Mouse (Mus musculus) neural tube, embryonic 11.5 days (tissue): ENCODE results near the gene Ddx23. TPM values are rescaled to one million over a fixed set of nuclear protein-coding genes. Genes with fewer than 3 reads are reported as not detected.

Experiments used
- ATAC-seq: fragments of 200-750 bp; cut with Nextera tagmentation; 2 replicates; pipeline ENCODE4 v1.8.0; 2017; ENCODE audit warnings: moderate number of reproducible peaks, mild to moderate bottlenecking, moderate TSS enrichment, moderate library complexity; ENCODE audit not compliant: insufficient read depth, low FRiP score, low TSS enrichment
- DNase-seq: peaks from one replicate; pipeline ENCODE4 v3.0.0-alpha.2; 2015; ENCODE audit warnings: low spot score
- H3K27ac ChIP-seq: fragments of 300-500 bp; sonication (generic); 2 replicates; pipeline ENCODE4 v1.5.1; 2014; ENCODE audit warnings: low read depth, mild to moderate bottlenecking, low read length
- H3K27me3 ChIP-seq: fragments of 300-500 bp; sonication (generic); 2 replicates; pipeline ENCODE4 v1.6.1; 2014; ENCODE audit warnings: mild to moderate bottlenecking, low read length, mixed read lengths; ENCODE audit not compliant: control insufficient read depth, insufficient read depth
- H3K36me3 ChIP-seq: fragments of 300-500 bp; sonication (generic); 2 replicates; pipeline ENCODE4 v1.6.1; 2014; ENCODE audit warnings: mild to moderate bottlenecking, low read length, moderate library complexity, mixed read lengths; ENCODE audit not compliant: control insufficient read depth, insufficient read depth
- H3K4me1 ChIP-seq: fragments of 300-500 bp; sonication (generic); 2 replicates; pipeline ENCODE4 v1.6.1; 2014; ENCODE audit warnings: low read length, mixed read lengths; ENCODE audit not compliant: control insufficient read depth, insufficient read depth
- H3K4me2 ChIP-seq: fragments of 300-500 bp; sonication (generic); 2 replicates; pipeline ENCODE4 v1.6.1; 2014; ENCODE audit warnings: low read depth, mild to moderate bottlenecking, moderate library complexity
- H3K4me3 ChIP-seq: fragments of 300-500 bp; sonication (generic); 2 replicates; pipeline ENCODE4 v1.5.1; 2014; ENCODE audit warnings: low read depth, low read length
- H3K9ac ChIP-seq: fragments of 300-500 bp; sonication (generic); 2 replicates; pipeline ENCODE4 v1.6.1; 2014; ENCODE audit warnings: mild to moderate bottlenecking, low read length
- H3K9me3 ChIP-seq: fragments of 300-500 bp; sonication (generic); 2 replicates; pipeline ENCODE4 v1.6.1; 2016; ENCODE audit warnings: low read length; ENCODE audit not compliant: control insufficient read depth
- WGBS: fragments of 180-500 bp; shearing (Covaris S2); extraction: QIAGEN DNeasy Blood & Tissue Kit; methylation state at CpG from one replicate; pipeline ENCODE4 v1.1.7; 2014; 5-methylcytosine and 5-hydroxymethylcytosine counted together
- polyA plus RNA-seq: library from polyadenylated mRNA; unstranded; fragments of >200 nt; fragmentation: Nextera tagmentation; extraction: Ambion mirVana; gene quantifications from 2 replicates; pipeline ENCODE4 v1.2.1, GENCODE M21; 2014

The Ddx23 gene
- polyA plus RNA-seq, 1 experiment from 2014 or later = 19.5 TPM

DNA sequence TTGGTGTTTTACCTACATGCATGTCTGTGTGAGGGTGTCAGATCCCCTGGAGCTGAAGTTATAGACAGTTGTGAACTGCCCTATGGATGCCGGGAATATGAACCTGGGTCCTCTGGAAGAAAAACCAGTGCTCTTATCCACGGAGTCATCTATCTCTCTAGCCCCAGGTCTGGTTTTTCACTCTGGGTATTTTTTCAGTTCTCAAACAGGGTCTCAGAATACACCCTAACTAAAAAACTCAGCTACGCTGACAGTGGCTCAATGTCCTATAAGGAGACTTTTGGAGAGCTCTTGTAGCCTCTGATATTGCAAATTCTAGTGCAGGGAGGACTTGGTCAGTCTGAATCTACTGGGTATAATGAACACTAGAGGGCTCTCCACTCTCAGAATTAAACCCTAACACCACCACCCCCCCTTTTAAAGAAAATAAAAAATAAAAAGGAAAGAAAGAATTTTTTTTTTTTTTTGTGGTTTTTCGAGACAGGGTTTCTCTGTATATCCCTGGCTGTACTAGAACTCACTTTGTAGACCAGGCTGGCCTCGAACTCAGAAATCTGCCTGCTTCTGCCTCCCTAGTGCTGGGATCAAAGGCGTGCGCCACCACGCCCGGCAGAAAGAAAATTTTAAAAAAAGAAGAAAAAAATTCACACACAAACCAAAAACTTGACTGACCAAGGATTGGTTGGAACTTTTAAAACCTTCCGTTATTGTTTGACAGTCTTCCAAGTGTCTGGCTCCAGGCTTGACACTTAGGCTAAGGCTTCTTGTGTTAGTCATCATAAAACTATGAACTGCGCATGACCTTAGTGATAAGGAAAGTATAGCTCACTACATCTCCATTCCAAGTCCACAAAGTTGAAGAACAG is 1.6 kb upstream of the Ddx23 start:
- H3K27me3 ChIP-seq = no peaks in the 10 kb centered on the region
- no peak overlapping the region for H3K27ac ChIP-seq
- no peak for DNase-seq
- no peak overlapping the region for H3K4me3 ChIP-seq
- ATAC-seq = no peak
- H3K9me3 ChIP-seq = no peaks in the 10 kb centered on the region
- WGBS = 83% methylated on average over 11 of the region's 11 CpGs
- no peaks in the 10 kb centered on the region; the same call in 1 of the 2 replicates for H3K4me1 ChIP-seq
- H3K36me3 ChIP-seq = no peaks in the 10 kb centered on the region
- no peak overlapping the region for H3K9ac ChIP-seq
- H3K4me2 ChIP-seq = no peak overlapping the region

DNA sequence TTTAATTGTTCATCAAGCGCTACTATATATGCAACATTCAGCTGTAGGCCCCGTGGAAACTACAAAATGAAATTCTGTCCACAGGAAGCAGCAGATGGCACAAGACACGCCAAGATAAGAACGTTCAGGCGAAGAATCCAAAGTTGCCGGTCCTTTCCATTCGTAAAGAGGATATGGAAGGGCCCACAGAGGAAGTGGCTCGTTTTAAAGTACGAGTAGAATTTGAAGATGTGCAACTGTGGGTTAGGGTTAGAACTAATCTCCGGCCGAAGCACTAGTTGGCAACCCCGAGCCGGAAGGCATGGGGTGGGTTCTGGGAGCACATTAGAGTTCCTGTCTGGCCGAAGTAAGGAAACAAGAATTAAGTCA is 512 bp downstream of the Ddx23 start:
- ATAC-seq = no peak
- peak; percentile 35 for DNase-seq
- Histone ChIP-seq H3K36me3 (peaks cover 12% of the 10 kb centered on the region), H3K9ac (peak overlapping the region; percentile 93), H3K4me3 (peak overlapping the region; percentile 67), H3K9me3 (no peaks in the 10 kb centered on the region), H3K27me3 (no peaks in the 10 kb centered on the region), H3K4me2 (peak overlapping the region; percentile 82), H3K27ac (peak overlapping the region; percentile 80), H3K4me1 (no peaks in the 10 kb centered on the region; the same call in 1 of the 2 replicates)
- 3% methylated on average over 14 of the region's 14 CpGs for WGBS

DNA sequence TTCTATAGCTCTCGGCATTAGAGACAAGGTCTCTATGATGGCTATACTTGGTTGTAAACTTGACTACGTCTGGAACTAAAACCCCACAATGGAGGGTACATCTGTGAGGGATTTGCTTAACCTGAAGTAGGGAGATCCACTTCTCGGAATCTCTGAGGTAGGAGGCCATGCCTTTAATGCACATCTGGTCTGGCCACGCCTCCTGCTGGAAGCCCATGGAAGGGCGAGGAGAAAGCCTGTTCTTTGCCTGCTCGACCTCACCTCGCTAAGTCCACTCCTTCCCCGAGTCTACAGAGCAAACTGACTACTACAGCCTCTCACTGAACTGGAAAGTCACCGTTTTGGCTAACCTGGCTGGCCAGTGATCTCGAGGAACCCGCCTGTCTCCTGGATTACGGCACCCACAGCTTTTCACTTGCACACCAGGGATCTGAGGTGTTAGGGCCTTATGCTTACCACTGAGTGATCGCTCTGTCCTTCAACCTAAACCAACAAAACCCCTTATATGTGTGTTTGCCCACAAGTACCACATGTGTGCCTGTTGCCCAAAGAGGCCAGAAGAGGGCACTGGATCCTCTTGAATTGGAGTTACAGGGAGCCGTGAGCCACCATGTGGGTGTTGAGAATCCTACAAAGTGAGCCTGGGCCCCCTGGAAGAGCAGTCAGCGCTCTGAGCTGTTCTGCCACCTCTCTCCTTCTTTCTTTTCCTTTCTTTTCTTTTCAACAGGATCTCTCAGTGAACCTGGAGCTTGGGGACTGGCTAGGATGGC is 5.5 kb downstream of the Ddx23 start:
- WGBS = 83% methylated on average over 15 of the region's 15 CpGs
- DNase-seq (no peak), ATAC-seq (no peak)
- Histone ChIP-seq H3K4me2 (no peak overlapping the region), H3K9ac (no peak overlapping the region), H3K27me3 (no peaks in the 10 kb centered on the region), H3K4me1 (no peaks in the 10 kb centered on the region; the same call in 1 of the 2 replicates), H3K36me3 (peaks cover 47% of the 10 kb centered on the region), H3K27ac (no peak overlapping the region), H3K9me3 (no peaks in the 10 kb centered on the region), H3K4me3 (no peak overlapping the region)

DNA sequence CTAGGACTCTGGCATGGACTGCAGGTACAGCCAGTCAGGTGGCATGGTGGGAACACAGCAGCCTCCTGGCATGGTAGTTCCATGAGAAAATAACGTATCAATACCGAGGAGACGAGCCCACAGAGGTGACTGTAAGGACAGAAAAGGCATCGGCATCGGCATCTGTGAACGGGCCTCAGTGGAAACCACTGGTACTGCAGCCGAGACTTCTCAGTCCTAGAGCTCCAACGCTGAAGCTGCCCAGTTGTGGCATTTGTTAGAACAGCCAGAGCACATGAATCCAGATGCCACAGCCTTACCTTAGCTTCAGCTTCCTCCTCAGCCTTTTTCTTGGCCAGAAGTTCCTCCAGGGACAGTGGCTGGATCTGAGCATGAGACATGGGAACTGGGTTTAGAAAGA is 10.5 kb downstream of the Ddx23 start:
- 96% methylated on average over 8 of the region's 8 CpGs for WGBS
- Histone ChIP-seq H3K4me3 (no peak overlapping the region), H3K27ac (no peak overlapping the region), H3K36me3 (peaks cover 71% of the 10 kb centered on the region), H3K9me3 (no peaks in the 10 kb centered on the region), H3K4me2 (no peak overlapping the region), H3K27me3 (no peaks in the 10 kb centered on the region), H3K4me1 (no peaks in the 10 kb centered on the region), H3K9ac (no peak overlapping the region)
- DNase-seq (no peak), ATAC-seq (no peak)

DNA sequence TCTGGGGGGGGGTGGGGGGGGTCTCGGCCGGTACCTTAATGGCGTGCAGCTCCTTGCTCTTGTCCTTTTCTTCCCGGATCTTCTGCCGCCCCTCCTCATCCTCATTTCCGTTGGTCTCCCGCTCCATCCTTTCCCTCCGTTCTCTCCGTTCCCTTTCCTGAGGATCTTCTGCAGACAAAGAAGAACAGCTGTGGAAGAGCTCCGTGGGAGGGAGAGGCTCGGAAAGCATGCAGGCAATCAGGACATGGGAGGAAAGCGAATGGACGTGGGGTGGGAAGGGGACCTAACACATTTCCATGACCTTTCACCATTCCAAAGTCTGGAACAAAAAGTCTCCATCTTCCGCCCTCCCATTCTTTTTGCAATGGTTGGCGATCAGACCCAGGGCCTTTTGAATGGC is 11.3 kb downstream of the Ddx23 start:
- Histone ChIP-seq H3K27me3 (no peaks in the 10 kb centered on the region), H3K27ac (no peak overlapping the region), H3K36me3 (peaks cover 68% of the 10 kb centered on the region), H3K4me1 (no peaks in the 10 kb centered on the region), H3K4me2 (no peak overlapping the region), H3K9me3 (no peaks in the 10 kb centered on the region), H3K4me3 (no peak overlapping the region), H3K9ac (no peak overlapping the region)
- DNase-seq = no peak
- WGBS = 91% methylated on average over 15 of the region's 15 CpGs
- no peak for ATAC-seq

DNA sequence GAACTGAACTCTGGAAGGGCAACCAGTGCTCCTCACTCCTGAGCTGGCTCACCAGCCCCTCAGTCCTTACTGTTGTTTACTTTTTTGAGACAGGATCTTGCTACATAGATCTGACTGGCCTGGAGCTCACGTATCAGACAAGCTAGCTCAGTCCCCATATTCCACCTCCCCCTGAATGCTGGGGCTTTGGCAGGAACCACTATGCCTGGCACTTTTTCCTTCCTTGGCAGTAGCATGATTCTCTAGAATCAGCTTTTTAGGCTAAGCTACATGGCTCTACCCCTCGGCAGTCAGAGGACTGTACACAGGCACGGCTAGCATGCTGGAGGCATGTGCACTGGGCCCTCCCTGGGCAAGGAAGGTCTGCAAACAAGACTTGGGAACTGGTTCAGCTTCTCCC is 14.6 kb downstream of the Ddx23 start:
- DNase-seq = no peak
- Histone ChIP-seq H3K27ac (no peak overlapping the region), H3K4me3 (no peak overlapping the region), H3K9ac (no peak overlapping the region), H3K4me1 (no peaks in the 10 kb centered on the region), H3K9me3 (no peaks in the 10 kb centered on the region), H3K4me2 (no peak overlapping the region), H3K27me3 (no peaks in the 10 kb centered on the region), H3K36me3 (peaks cover 60% of the 10 kb centered on the region)
- 92% methylated on average over 3 of the region's 3 CpGs for WGBS
- no peak for ATAC-seq

DNA sequence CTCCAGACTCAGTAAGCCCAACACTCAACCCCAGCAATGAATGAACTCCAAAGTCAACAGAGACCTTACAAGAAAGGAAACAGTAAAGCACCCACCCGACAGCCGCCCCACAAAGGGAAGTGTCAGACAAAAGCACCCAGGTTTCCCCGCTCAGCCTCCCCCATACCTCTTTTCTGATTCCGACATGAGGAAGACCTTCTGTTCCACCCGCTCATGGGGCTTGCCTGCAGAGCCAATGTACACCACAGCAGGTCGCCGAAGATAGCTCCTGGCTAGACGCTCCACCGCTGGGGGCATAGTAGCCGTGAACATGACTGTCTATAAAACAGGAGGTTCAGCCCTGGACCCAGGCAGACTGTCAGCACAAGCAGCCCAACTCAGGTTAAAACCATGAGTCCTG is 15.4 kb downstream of the Ddx23 start:
- DNase-seq = no peak
- Histone ChIP-seq H3K9ac (no peak overlapping the region), H3K27ac (no peak overlapping the region), H3K36me3 (peaks cover 57% of the 10 kb centered on the region), H3K4me3 (no peak overlapping the region), H3K4me2 (no peak overlapping the region), H3K27me3 (no peaks in the 10 kb centered on the region), H3K9me3 (no peaks in the 10 kb centered on the region), H3K4me1 (no peaks in the 10 kb centered on the region)
- ATAC-seq = no peak
- WGBS = 91% methylated on average over 10 of the region's 10 CpGs

GRCm38 (mm10) chr15:98646737-98647136 is 16.0 kb downstream of the Ddx23 start:
- Histone ChIP-seq H3K4me2 (no peak overlapping the region), H3K9ac (no peak overlapping the region), H3K27ac (no peak overlapping the region), H3K4me1 (no peaks in the 10 kb centered on the region), H3K36me3 (peaks cover 53% of the 10 kb centered on the region), H3K9me3 (no peaks in the 10 kb centered on the region), H3K4me3 (no peak overlapping the region), H3K27me3 (no peaks in the 10 kb centered on the region)
- ATAC-seq (no peak), DNase-seq (no peak)
- 90% methylated on average over 8 of the region's 8 CpGs for WGBS
